Mouse (Mus musculus) ES-E14 (cell line): ENCODE results near the gene Elovl1. TPM values are rescaled to one million over a fixed set of nuclear protein-coding genes. Genes with fewer than 3 reads are reported as not detected.
A peak's percentile ranks its signal among the peaks of the same experiment; 100 is the strongest.

Experiments used
- DNase-seq: peaks from one replicate; pipeline ENCODE4 v3.0.0-alpha.2; 2013; ENCODE audit warnings: low read depth, low spot score
- H3K27ac ChIP-seq: 2 replicates; pipeline ENCODE4 v1.5.1; 2012; ENCODE audit warnings: low read depth, mild to moderate bottlenecking, low read length, moderate library complexity, mixed read lengths; ENCODE audit not compliant: poor library complexity, insufficient read depth, severe bottlenecking
- H3K36me3 ChIP-seq: 2 replicates; pipeline ENCODE4 v1.6.1; 2012; ENCODE audit warnings: mild to moderate bottlenecking, low read length, moderate library complexity, mixed read lengths; ENCODE audit not compliant: control insufficient read depth, poor library complexity, insufficient read depth, severe bottlenecking
- H3K4me1 ChIP-seq, 2 experiments: fragments of 150-350 bp in 1 of 2; sonication (generic) in 1 of 2; 2 replicates each; pipeline ENCODE4 v1.6.1; 2012; ENCODE audit warnings: low read length in 2 of 2, mild to moderate bottlenecking in 1 of 2, mixed read lengths in 1 of 2; ENCODE audit not compliant: control insufficient read depth in 2 of 2, insufficient read depth in 2 of 2, poor library complexity in 1 of 2
- H3K4me3 ChIP-seq, 2 experiments: fragments of 150-350 bp in 1 of 2; sonication (generic) in 1 of 2; 2 replicates each; pipeline ENCODE4 v1.5.1; 2012; ENCODE audit warnings: low read length in 2 of 2, low read depth in 1 of 2, mild to moderate bottlenecking in 1 of 2, mixed read lengths in 1 of 2; ENCODE audit not compliant: insufficient read depth in 1 of 2, poor library complexity in 1 of 2, severe bottlenecking in 1 of 2
- H3K9ac ChIP-seq: 2 replicates; pipeline ENCODE4 v1.6.1; 2012; ENCODE audit warnings: low read depth, mild to moderate bottlenecking, low read length, mixed read lengths; ENCODE audit not compliant: poor library complexity, insufficient read depth, severe bottlenecking
- H3K9me3 ChIP-seq: fragments of 150-350 bp; sonication (generic); 2 replicates; pipeline ENCODE4 v1.6.1; 2012; ENCODE audit warnings: low read depth, mild to moderate bottlenecking, low read length; ENCODE audit not compliant: control insufficient read depth, insufficient read depth
- CHD2 ChIP-seq: IDR thresholded peaks from 2 replicates; pipeline ENCODE4 v1.6.1; 2014; ENCODE audit warnings: mild to moderate bottlenecking, low read depth, low read length, inconsistent platforms
- HCFC1 ChIP-seq: IDR thresholded peaks from 2 replicates; pipeline ENCODE4 v1.6.1; 2012; ENCODE audit warnings: low read length, inconsistent platforms, borderline replicate concordance; ENCODE audit not compliant: insufficient read depth
- MAFK ChIP-seq: IDR thresholded peaks from 2 replicates; pipeline ENCODE4 v1.6.1; 2014; ENCODE audit warnings: mild to moderate bottlenecking, low read depth, low read length, inconsistent platforms; ENCODE audit not compliant: insufficient read depth
- ZC3H11A ChIP-seq: IDR thresholded peaks from 2 replicates; pipeline ENCODE4 v1.6.1; 2012; ENCODE audit warnings: low read depth, mild to moderate bottlenecking, inconsistent platforms, low read length, borderline replicate concordance
- ZNF384 ChIP-seq: IDR thresholded peaks from 2 replicates; pipeline ENCODE4 v1.6.1; 2012; ENCODE audit warnings: low read depth, low read length, inconsistent platforms
- in situ Hi-C, 2 experiments: fragments of 600-800 bp; cut with MboI; formaldehyde crosslinking; loops; one replicate each; pipeline ENCODE4 v1.15.1; 2025; ENCODE audit warnings: low sequenced_read_pairs in 2 of 2, inconsistent platforms in 1 of 2; ENCODE audit not compliant: unreplicated experiment in 2 of 2
- total RNA-seq: library from RNA; depleted of rRNA; stranded (reverse); fragments of 300-350 nt; gene quantifications from 2 replicates; pipeline ENCODE4 v1.2.3, GENCODE M21; 2012; rRNA removed

Gene Elovl1
- total RNA-seq, 1 experiment, result 33.4 TPM

DNA sequence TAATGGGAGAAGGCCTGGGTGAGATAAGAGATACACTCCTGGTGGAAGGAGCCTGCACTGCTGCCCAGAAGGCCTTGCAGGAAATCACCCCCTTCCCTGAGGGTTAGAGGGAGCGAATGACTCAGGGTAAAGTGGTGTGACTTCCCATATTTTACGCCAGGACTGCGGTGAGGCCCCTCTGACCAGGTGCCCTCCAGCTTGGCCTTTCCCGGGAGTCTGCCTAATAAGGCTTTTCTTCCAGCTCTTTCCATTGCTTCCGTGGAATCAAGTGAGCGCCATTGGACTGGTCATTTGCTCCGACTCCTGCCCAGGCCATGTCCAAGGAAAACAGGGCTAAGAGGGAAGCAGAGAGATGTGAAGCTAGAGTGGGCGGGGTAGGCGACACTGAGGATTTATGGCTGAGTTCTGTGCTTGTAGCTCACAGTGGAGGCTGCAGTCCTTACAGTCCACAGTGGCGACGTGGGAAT lies 37.8 kb downstream of the Elovl1 start:
- DNase-seq, result no peak
- in situ Hi-C loops, result no loop called here
- H3K9me3 ChIP-seq, result no peaks in the 10 kb centered on the region
- peaks cover 0 to 5% of the 10 kb centered on the region in 2 experiments; a peak in 1 of 4 replicates for H3K4me1 ChIP-seq
- H3K9ac ChIP-seq, result 0 out of 2 replicates have a peak overlapping the region, but pooled peaks have one; percentile 33
- no peaks in the 10 kb centered on the region for H3K36me3 ChIP-seq
- no peak overlapping the region for H3K27ac ChIP-seq
- H3K4me3 ChIP-seq, result no peak overlapping the region
- TF ChIP-seq ZNF384 (no peak), ZC3H11A (no peak), MAFK (no peak), CHD2 (no peak), HCFC1 (no peak)

DNA sequence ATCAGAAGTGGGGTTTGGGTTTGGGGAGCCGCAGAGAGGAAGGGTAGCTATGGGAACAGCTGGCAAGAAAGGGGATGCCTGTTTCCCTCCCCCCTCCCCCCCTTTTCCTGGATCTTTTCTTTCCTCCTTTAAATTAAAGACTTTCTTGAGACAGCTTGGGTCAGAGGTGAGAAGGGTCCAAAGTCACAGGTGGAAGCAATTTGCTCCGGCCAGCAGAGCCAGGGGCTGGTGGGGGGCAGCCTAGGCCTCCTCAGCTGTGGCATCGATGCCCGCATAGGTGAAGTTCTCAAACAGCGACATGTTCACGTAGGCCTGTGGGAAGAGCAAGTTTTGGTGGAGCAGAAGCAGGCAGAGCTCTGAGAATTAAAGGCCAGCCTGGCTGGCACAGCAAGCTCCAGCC lies 43.4 kb downstream of the Elovl1 start:
- H3K36me3 ChIP-seq, result no peaks in the 10 kb centered on the region
- TF ChIP-seq ZC3H11A, result no peak
- TF ChIP-seq ZNF384, result no peak
- TF ChIP-seq CHD2, result no peak
- no peak for TF ChIP-seq MAFK
- TF ChIP-seq HCFC1, result no peak
- H3K4me3 ChIP-seq, result no peak overlapping the region
- no peak overlapping the region for H3K9ac ChIP-seq
- in situ Hi-C loops, result no loop called here
- no peaks in the 10 kb centered on the region for H3K4me1 ChIP-seq
- no peaks in the 10 kb centered on the region for H3K9me3 ChIP-seq
- H3K27ac ChIP-seq, result no peak overlapping the region
- DNase-seq, result no peak

DNA sequence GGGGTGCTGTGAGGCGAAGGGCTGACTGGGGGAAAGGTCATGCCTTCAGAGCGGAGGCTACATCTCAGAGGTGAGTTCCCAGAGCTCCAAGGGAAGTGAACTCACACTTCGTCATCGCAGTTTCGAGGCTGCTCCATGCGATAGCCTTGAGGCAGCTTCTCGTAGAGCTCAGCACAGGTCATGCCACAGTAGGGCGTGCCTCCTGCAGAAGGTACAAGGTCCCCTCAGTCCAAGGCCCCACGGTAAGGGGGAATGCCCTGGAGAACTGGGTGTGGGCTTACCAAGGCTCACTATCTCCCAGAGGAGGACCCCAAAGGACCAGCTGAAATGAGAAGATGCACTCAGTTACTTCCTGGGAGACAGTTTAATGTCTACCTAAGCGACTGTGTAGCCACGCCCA lies 44.8 kb downstream of the Elovl1 start:
- H3K27ac ChIP-seq, result no peak overlapping the region
- no peak overlapping the region for H3K9ac ChIP-seq
- no peaks in the 10 kb centered on the region for H3K4me1 ChIP-seq
- in situ Hi-C loops, result no loop called here
- no peak overlapping the region for H3K4me3 ChIP-seq
- H3K36me3 ChIP-seq, result no peaks in the 10 kb centered on the region
- no peak for DNase-seq
- no peaks in the 10 kb centered on the region for H3K9me3 ChIP-seq
- TF ChIP-seq HCFC1, result no peak
- TF ChIP-seq CHD2, result no peak
- TF ChIP-seq ZC3H11A, result no peak

DNA sequence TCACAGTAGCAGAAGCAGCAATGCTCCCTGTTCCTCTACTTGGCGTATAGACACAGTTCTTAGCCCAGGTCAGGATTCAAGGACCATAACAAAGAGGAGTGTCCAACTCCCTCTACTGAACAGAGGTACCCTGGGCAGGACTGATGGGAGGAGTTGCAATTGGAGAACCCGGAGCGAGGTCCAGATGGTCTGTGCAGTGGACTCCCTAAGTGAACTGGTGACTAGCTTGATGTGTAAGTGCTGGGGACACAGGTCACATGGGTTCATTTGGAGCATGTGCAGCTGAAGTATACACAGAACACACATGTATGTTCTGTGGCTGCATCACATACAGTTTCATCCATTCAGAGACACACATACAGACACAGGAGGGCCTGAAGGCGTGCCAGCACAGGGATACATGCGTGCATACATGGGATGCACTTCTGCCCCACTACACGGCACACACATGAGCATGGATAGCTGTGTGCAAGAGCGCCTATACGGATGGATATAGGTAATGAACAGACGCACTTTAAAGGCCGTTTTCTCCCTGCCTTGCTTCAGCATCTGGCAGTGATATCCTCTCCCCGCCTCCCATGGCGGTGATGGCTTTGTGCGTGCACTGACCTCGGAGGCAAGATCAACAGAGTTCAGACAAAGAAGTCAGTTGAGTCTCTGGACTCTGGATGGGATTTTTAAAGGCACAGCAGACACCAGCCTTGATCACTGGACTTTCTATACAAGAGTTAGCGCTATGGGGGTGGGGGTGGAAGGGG lies 49.1 kb downstream of the Elovl1 start:
- Histone ChIP-seq H3K9ac (no peak overlapping the region), H3K27ac (no peak overlapping the region), H3K36me3 (no peaks in the 10 kb centered on the region), H3K4me1 (no peaks in the 10 kb centered on the region; a peak in 1 of 4 replicates), H3K9me3 (no peaks in the 10 kb centered on the region), H3K4me3 (no peak overlapping the region)
- in situ Hi-C loops, result no loop called here
- DNase-seq, result no peak
- TF ChIP-seq ZNF384, result no peak
- no peak for TF ChIP-seq CHD2
- TF ChIP-seq ZC3H11A, result no peak
- no peak for TF ChIP-seq HCFC1
- TF ChIP-seq MAFK, result no peak

Other genes with a start within 250 kb of the Elovl1 start
- 50.2 and 57.2 TPM in 2 replicates for gene Kdm4a, start 248.1 kb upstream of the Elovl1 start, total RNA-seq
- gene Ptprf, start 136.7 kb upstream of the Elovl1 start, total RNA-seq, result 226 and 491 TPM in 2 replicates
- gene Szt2, start 18.8 kb upstream of the Elovl1 start, total RNA-seq, result 17.4 and 26.6 TPM in 2 replicates
- gene Med8, start 18.8 kb upstream of the Elovl1 start, total RNA-seq, result 56.5 and 74.1 TPM in 2 replicates
- 296 and 322 TPM in 2 replicates for gene Cdc20, start 9.3 kb downstream of the Elovl1 start, total RNA-seq
- gene Mpl, start 29.4 kb downstream of the Elovl1 start, total RNA-seq, result not detected in 2 replicates
- gene Tie1, start 62.0 kb downstream of the Elovl1 start, total RNA-seq, result 1.0 and 1.3 TPM in 2 replicates
- 3.2 and 8.8 TPM in 2 replicates for gene 2610528J11Rik, start 98.9 kb downstream of the Elovl1 start, total RNA-seq
- 12.0 and 19.1 TPM in 2 replicates for gene Tmem125, start 116.0 kb downstream of the Elovl1 start, total RNA-seq
- gene Cfap57, start 192.7 kb downstream of the Elovl1 start, total RNA-seq, result 0.16 and 0.18 TPM in 2 replicates
- gene Ebna1bp2, start 192.7 kb downstream of the Elovl1 start, total RNA-seq, result 165 and 182 TPM in 2 replicates
- not detected in 2 replicates for gene Olfr62, start 230.9 kb downstream of the Elovl1 start, total RNA-seq